Mouse (Mus musculus): ENCODE results near the gene Mup18.
"Not testable (repeated sequence)": the region's sequence is repeated elsewhere in the genome, so short reads cannot be mapped to it uniquely, and the experiment has no call there.

Mup18 gene

DNA sequence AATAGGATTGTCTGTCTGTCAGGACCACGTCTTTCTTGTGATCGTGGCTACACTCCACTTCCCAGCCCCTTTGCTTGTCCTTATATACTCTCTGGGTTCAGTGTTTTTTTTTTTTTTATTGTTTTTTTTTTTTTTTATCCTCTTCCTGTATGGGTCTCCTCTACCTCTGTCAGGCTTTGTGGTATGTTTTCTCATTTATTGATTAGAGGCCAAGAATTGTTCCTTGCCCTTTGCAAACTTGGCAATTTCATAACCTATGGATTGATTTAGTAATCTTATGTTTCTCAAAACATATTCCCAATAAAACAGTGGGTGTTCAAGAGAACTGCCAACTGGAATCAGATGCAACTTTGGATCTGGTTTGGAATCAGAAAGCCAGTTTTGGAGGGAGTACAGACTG is at the start of gene Mup18:
Mup18 (minus strand) TSS at position 101 of the 400 bp plus-strand sequence.
- DNase-seq (ENCODE audit: low spot score) = not testable (repeated sequence)

DNA sequence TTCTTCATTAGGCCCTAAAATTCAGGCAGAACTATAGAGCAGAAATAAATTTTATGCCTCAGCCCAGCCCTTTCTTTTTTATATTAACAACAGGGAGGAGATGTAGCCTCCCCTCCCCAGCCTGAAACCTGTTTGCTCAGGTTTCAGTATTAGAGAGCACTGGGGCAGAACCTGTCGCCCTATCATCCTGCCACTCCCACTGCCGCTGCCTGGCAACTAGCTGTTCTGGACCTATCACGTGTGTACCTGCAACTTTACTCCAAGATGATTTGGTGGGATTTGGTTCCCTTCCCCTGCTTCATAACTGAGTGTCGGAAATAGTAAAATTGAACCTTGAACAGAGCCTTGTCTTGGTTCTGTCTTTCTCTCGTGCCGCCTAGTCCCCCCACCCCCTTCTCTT is 40.4 kb upstream of the Mup18 start:
- not testable (repeated sequence) for DNase-seq (ENCODE audit: low spot score)
